Comparison of ENCODE assay signal across 8 mouse cellular contexts in genomic region chr3:152474582-152475277, GRCm38 (mm10).
A peak's percentile ranks its signal among the peaks of the same experiment; 100 is the strongest.
DNase-seq lines count a peak whose midpoint lies in the region; ATAC-seq and TF ChIP-seq lines count a peak whose summit lies in the region.

No protein-coding gene starts in this region.

- TF ChIP-seq POLR2A in thymus, adult 2 months (IDR thresholded peaks at IDR 0.05; ENCODE audit: control insufficient read depth, extremely low read depth, insufficient read depth, low read length, poor library complexity), result no peak

- no peak overlapping the region for H3K4me3 ChIP-seq in forebrain, embryonic 14.5 days (ENCODE audit: low read depth, low read length)
- no peak overlapping the region for H3K4me3 ChIP-seq in forebrain, embryonic 13.5 days
- H3K4me3 ChIP-seq in thymus, adult 2 months (ENCODE audit: control insufficient read depth, insufficient read depth, low read length), result no peak overlapping the region
- no peak overlapping the region for H3K4me3 ChIP-seq in liver, embryonic 14.5 days (ENCODE audit: insufficient read depth in 1 of 2, low read depth in 2 of 2, low read length in 2 of 2)

- H3K9ac ChIP-seq in forebrain, embryonic 14.5 days (ENCODE audit: low read length), result no peak overlapping the region
- H3K9ac ChIP-seq in forebrain, embryonic 13.5 days, result no peak overlapping the region
- no peak overlapping the region for H3K9ac ChIP-seq in liver, embryonic 14.5 days (replicated peaks)

- ATAC-seq in forebrain, embryonic 14.5 days, result no peak
- no peak for ATAC-seq in forebrain, embryonic 13.5 days
- no peak for ATAC-seq in liver, embryonic 14.5 days (ENCODE audit: insufficient read depth)

- no peak for TF ChIP-seq CTCF in thymus, adult 2 months (IDR thresholded peaks at IDR 0.05; ENCODE audit: borderline replicate concordance, control insufficient read depth, extremely low read depth, insufficient read depth, low read length, poor library complexity)
- TF ChIP-seq CTCF in liver, embryonic 14.5 days (IDR thresholded peaks at IDR 0.05; ENCODE audit: low read depth), result peak; percentile 88

- intact Hi-C loops in heart, postnatal 14 days (cut with DNase I), result loop anchor here (2.0 to 10.0 kb wide), 2 partner anchors 240 to 274 kb away; partner anchors contain the start of gene Pigk

- 64% methylated on average over 15 of the region's 15 CpGs for WGBS in forebrain, embryonic 14.5 days
- 61% methylated on average over 15 of the region's 15 CpGs for WGBS in forebrain, embryonic 13.5 days
- 67% methylated on average over 15 of the region's 15 CpGs for WGBS in thymus, adult 2 months
- 51% methylated on average over 15 of the region's 15 CpGs for WGBS in liver, embryonic 14.5 days (ENCODE audit: insufficient replicate concordance)

- TF ChIP-seq EP300 in liver, embryonic 14.5 days (IDR thresholded peaks at IDR 0.05; ENCODE audit: low read depth), result no peak

- peak; percentile 77 for DNase-seq in forebrain, embryonic 14.5 days (ENCODE audit: low spot score)
- DNase-seq in thymus, adult 2 months, result peak; percentile 64
- DNase-seq in thymus, adult 18-20 months, result no peak
- peak; percentile 26 for DNase-seq in cerebellum, adult 9-10 months
- DNase-seq in heart, postnatal 14 days, result peak; percentile 68 to 75
- DNase-seq in liver, embryonic 14.5 days (ENCODE audit: low read depth in 3 of 3, low spot score in 3 of 3), result peak in 2 of 3 experiments; percentile 25 to 54
- DNase-seq in retina, postnatal 7 days (ENCODE audit: low read depth, low spot score), result peak; percentile 51

- no peak overlapping the region for H3K27ac ChIP-seq in forebrain, embryonic 14.5 days (ENCODE audit: low read depth, low read length)
- H3K27ac ChIP-seq in forebrain, embryonic 13.5 days, result no peak overlapping the region
- no peak overlapping the region for H3K27ac ChIP-seq in thymus, adult 2 months (ENCODE audit: control insufficient read depth, insufficient read depth, low read length)
- no peak overlapping the region for H3K27ac ChIP-seq in liver, embryonic 14.5 days

- H3K36me3 ChIP-seq in forebrain, embryonic 14.5 days (ENCODE audit: control insufficient read depth, insufficient read depth, low read length), result no peaks in the 10 kb centered on the region
- no peaks in the 10 kb centered on the region for H3K36me3 ChIP-seq in forebrain, embryonic 13.5 days (ENCODE audit: poor library complexity, severe bottlenecking)
- H3K36me3 ChIP-seq in thymus, adult 2 months (ENCODE audit: control insufficient read depth, insufficient read depth, low read length), result no peaks in the 10 kb centered on the region
- H3K36me3 ChIP-seq in liver, embryonic 14.5 days (replicated peaks; ENCODE audit: control insufficient read depth, insufficient read depth, low read depth), result no peaks in the 10 kb centered on the region

- H3K27me3 ChIP-seq in forebrain, embryonic 14.5 days (replicated peaks; ENCODE audit: control insufficient read depth, insufficient read depth, low read length), result no peaks in the 10 kb centered on the region
- H3K27me3 ChIP-seq in forebrain, embryonic 13.5 days, result no peaks in the 10 kb centered on the region
- H3K27me3 ChIP-seq in thymus, adult 2 months (ENCODE audit: control insufficient read depth, insufficient read depth, low read length), result no peaks in the 10 kb centered on the region
- H3K27me3 ChIP-seq in liver, embryonic 14.5 days (ENCODE audit: control insufficient read depth, insufficient read depth, low read length), result no peaks in the 10 kb centered on the region

- H3K4me1 ChIP-seq in forebrain, embryonic 14.5 days (ENCODE audit: control insufficient read depth, insufficient read depth, low read length), result peaks cover 6% of the 10 kb centered on the region; the same call in 1 of the 2 replicates
- peaks cover 12% of the 10 kb centered on the region for H3K4me1 ChIP-seq in forebrain, embryonic 13.5 days
- peaks cover 7% of the 10 kb centered on the region for H3K4me1 ChIP-seq in thymus, adult 2 months (replicated peaks; ENCODE audit: control insufficient read depth, insufficient read depth, low read length)
- peaks cover 5 to 10% of the 10 kb centered on the region in 2 experiments for H3K4me1 ChIP-seq in liver, embryonic 14.5 days (replicated peaks; ENCODE audit: control insufficient read depth in 2 of 2, insufficient read depth in 2 of 2, low read length in 1 of 2)

- H3K9me3 ChIP-seq in forebrain, embryonic 14.5 days (replicated peaks; ENCODE audit: control insufficient read depth, low read length), result no peaks in the 10 kb centered on the region
- H3K9me3 ChIP-seq in forebrain, embryonic 13.5 days (replicated peaks), result no peaks in the 10 kb centered on the region
- H3K9me3 ChIP-seq in liver, embryonic 14.5 days (ENCODE audit: control insufficient read depth, low read length), result no peaks in the 10 kb centered on the region

- H3K4me2 ChIP-seq in forebrain, embryonic 14.5 days (ENCODE audit: low read length), result no peak overlapping the region
- no peak overlapping the region for H3K4me2 ChIP-seq in forebrain, embryonic 13.5 days
- H3K4me2 ChIP-seq in liver, embryonic 14.5 days (ENCODE audit: low read depth), result no peak overlapping the region

Comparison
In these comparisons a context has a peak if more than half of its experiments do, and no peak if none do; other contexts are left out.
1. DNase-seq: peak in forebrain, embryonic 14.5 days (single experiment), thymus, adult 2 months (single experiment), cerebellum, adult 9-10 months (single experiment), heart, postnatal 14 days (2 of 2), liver, embryonic 14.5 days (2 of 3) and retina, postnatal 7 days (single experiment); none in thymus, adult 18-20 months (0 of 2).